Mouse (Mus musculus): ENCODE data around the gene Olfr231. TPM values are rescaled to one million over a fixed set of nuclear protein-coding genes. Genes with fewer than 3 reads are reported as not detected.

Olfr231 gene
- polyA plus RNA-seq (2015; fragmentation: Nextera tagmentation; extraction: Ambion mirVana), result not detected in 2 replicates

DNA sequence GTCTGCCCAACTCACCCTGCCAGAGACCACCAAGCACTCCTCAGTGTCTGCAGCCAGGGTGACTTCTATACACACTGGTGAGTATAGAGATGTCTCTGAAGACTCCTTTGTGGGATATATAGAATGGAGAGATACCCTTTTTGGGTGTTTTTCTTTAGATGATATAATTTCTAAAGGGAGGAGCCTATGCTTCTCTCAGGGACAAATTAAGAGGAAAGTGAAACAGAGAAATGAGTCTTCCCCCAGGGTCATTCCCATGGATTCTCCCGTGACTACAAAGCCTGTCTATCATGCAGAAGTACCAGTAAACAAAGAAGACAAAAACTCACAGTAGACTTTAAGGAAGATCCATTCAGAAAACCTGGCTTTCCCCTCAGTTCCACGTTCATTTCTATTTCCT is at the start of gene Olfr231:
Gene Olfr231, minus strand, starts transcription at position 101 of the 400 bp plus-strand sequence.
- Histone ChIP-seq H3K4me3 (no peak within 1 kb of the TSS), H3K9ac (no peak within 1 kb of the TSS), H3K27ac (no peak within 1 kb of the TSS), H3K27me3 (no peaks in the 10 kb centered on the region), H3K9me3 (no peaks in the 10 kb centered on the region), H3K4me1 (no peaks in the 10 kb centered on the region), H3K4me2 (no peak within 1 kb of the TSS), H3K36me3 (no peaks in the 10 kb centered on the region)
- 42% methylated on average over 2 of the region's 2 CpGs for WGBS
- ATAC-seq (ENCODE audit: borderline replicate concordance, extremely low read depth, low FRiP score, low TSS enrichment), result no peak

GRCm38 (mm10) chr1:174169024-174169423 is 48.1 kb upstream of the Olfr231 start:
- Histone ChIP-seq H3K4me3 (no peak overlapping the region), H3K4me2 (no peak overlapping the region), H3K27ac (no peak overlapping the region), H3K27me3 (no peaks in the 10 kb centered on the region), H3K9ac (no peak overlapping the region), H3K4me1 (no peaks in the 10 kb centered on the region), H3K9me3 (no peaks in the 10 kb centered on the region), H3K36me3 (no peaks in the 10 kb centered on the region)
- ATAC-seq (ENCODE audit: borderline replicate concordance, extremely low read depth, low FRiP score, low TSS enrichment), result no peak

GRCm38 (mm10) chr1:174159095-174159494 is 38.1 kb upstream of the Olfr231 start:
- Histone ChIP-seq H3K27me3 (no peaks in the 10 kb centered on the region), H3K4me2 (no peak overlapping the region), H3K36me3 (no peaks in the 10 kb centered on the region), H3K4me1 (no peaks in the 10 kb centered on the region), H3K9me3 (no peaks in the 10 kb centered on the region), H3K4me3 (no peak overlapping the region), H3K27ac (no peak overlapping the region), H3K9ac (no peak overlapping the region)
- WGBS, result 87% methylated on average over 10 of the region's 10 CpGs
- no peak for ATAC-seq (ENCODE audit: borderline replicate concordance, extremely low read depth, low FRiP score, low TSS enrichment)

DNA sequence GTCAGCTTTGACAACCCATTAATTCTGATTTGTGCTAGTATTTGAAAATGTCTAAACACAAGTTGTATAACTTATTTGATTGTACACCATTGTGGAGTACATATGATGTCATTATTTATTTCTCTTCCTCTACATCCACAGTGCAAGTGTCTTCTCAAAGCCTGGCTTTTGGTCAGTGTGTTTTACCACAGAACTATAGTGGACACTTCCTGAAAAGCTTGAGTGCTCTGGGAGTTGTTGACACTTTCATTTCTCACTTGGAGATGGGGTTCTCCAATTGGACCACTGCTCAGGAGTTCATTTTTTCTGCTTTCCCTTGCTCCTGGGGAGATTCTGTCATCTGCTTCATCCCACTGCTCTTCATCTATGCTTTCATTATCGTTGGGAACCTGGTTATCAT is 37.5 kb upstream of the Olfr231 start:
- H3K27me3 ChIP-seq, result no peaks in the 10 kb centered on the region
- 91% methylated on average over 1 of the region's 1 CpGs for WGBS

DNA sequence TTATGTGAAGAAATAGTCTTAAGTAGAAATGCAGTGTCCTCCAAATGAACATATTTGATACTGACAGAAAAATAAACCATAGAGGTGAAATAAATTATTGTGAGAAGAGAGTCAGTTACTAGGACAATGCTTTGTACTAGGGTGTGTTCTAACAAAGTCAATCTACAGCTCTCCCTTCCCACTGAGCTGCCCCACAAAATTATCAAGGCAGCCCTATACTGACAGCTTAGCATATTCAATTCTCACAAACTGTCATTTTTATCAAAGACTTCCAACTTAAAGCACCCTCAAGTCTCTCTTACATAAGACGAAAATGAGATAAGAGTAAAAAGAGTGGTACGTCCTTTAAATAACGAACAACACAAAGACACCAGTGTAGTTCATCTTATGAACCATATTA is 36.7 kb upstream of the Olfr231 start:
- no peak for ATAC-seq (ENCODE audit: borderline replicate concordance, extremely low read depth, low FRiP score, low TSS enrichment)
- no peaks in the 10 kb centered on the region for H3K4me1 ChIP-seq
- H3K9me3 ChIP-seq, result no peaks in the 10 kb centered on the region
- H3K4me2 ChIP-seq, result no peak overlapping the region
- no peak overlapping the region for H3K9ac ChIP-seq
- H3K36me3 ChIP-seq, result no peaks in the 10 kb centered on the region
- H3K27me3 ChIP-seq, result no peaks in the 10 kb centered on the region
- 74% methylated on average over 3 of the region's 3 CpGs for WGBS
- H3K27ac ChIP-seq, result no peak overlapping the region
- no peak overlapping the region for H3K4me3 ChIP-seq

More for the DNA sequence above, 37.5 kb upstream of the Olfr231 start:
- Histone ChIP-seq H3K27ac (no peak overlapping the region), H3K9ac (no peak overlapping the region), H3K9me3 (no peaks in the 10 kb centered on the region), H3K36me3 (no peaks in the 10 kb centered on the region), H3K4me3 (no peak overlapping the region), H3K4me1 (no peaks in the 10 kb centered on the region), H3K4me2 (no peak overlapping the region)
- ATAC-seq (ENCODE audit: borderline replicate concordance, extremely low read depth, low FRiP score, low TSS enrichment), result no peak

GRCm38 (mm10) chr1:174155333-174155732 is 34.4 kb upstream of the Olfr231 start, which contains the start of gene Olfr420:
Gene Olfr420, plus strand, starts transcription at chr1:174155633.
- Histone ChIP-seq H3K27me3 (no peaks in the 10 kb centered on the region), H3K9ac (no peak within 1 kb of the TSS), H3K4me1 (no peaks in the 10 kb centered on the region), H3K9me3 (no peaks in the 10 kb centered on the region), H3K4me3 (no peak within 1 kb of the TSS), H3K4me2 (no peak within 1 kb of the TSS), H3K36me3 (no peaks in the 10 kb centered on the region), H3K27ac (no peak within 1 kb of the TSS)
- no peak for ATAC-seq (ENCODE audit: borderline replicate concordance, extremely low read depth, low FRiP score, low TSS enrichment)
- WGBS, result 71% methylated on average over 1 of the region's 1 CpGs

DNA sequence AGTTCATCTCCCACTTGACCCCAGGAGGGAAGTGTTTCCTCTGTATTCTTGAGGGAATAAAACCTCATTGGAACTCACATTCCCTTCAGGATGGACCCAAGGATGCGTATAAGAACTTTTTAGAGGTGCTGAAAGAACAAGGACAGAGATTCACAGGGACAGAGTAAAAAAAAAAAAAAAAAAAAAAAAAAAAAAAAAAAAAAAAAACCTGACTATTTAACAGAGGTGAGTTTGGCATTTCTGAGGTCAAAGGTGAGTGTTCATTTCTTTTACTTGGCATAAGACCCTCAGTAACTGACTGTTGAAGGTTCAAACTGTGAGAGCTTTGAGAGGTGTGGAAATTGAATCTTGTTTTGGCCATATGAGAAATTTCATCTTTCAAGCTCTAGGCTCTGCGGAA is 28.3 kb upstream of the Olfr231 start:
- WGBS, result 77% methylated on average over 2 of the region's 2 CpGs

GRCm38 (mm10) chr1:174146696-174147095 is 25.7 kb upstream of the Olfr231 start:
- Histone ChIP-seq H3K9ac (no peak overlapping the region), H3K4me3 (no peak overlapping the region), H3K36me3 (no peaks in the 10 kb centered on the region), H3K4me2 (no peak overlapping the region), H3K9me3 (no peaks in the 10 kb centered on the region), H3K4me1 (no peaks in the 10 kb centered on the region), H3K27ac (no peak overlapping the region), H3K27me3 (no peaks in the 10 kb centered on the region)
- 62% methylated on average over 1 of the region's 1 CpGs for WGBS
- ATAC-seq (ENCODE audit: borderline replicate concordance, extremely low read depth, low FRiP score, low TSS enrichment), result no peak

More for the DNA sequence above, 28.3 kb upstream of the Olfr231 start:
- H3K9ac ChIP-seq, result no peak overlapping the region
- no peak overlapping the region for H3K4me2 ChIP-seq
- ATAC-seq (ENCODE audit: borderline replicate concordance, extremely low read depth, low FRiP score, low TSS enrichment), result no peak
- H3K4me1 ChIP-seq, result no peaks in the 10 kb centered on the region
- H3K27ac ChIP-seq, result no peak overlapping the region
- H3K27me3 ChIP-seq, result no peaks in the 10 kb centered on the region
- H3K36me3 ChIP-seq, result no peaks in the 10 kb centered on the region
- H3K4me3 ChIP-seq, result no peak overlapping the region
- H3K9me3 ChIP-seq, result no peaks in the 10 kb centered on the region

DNA sequence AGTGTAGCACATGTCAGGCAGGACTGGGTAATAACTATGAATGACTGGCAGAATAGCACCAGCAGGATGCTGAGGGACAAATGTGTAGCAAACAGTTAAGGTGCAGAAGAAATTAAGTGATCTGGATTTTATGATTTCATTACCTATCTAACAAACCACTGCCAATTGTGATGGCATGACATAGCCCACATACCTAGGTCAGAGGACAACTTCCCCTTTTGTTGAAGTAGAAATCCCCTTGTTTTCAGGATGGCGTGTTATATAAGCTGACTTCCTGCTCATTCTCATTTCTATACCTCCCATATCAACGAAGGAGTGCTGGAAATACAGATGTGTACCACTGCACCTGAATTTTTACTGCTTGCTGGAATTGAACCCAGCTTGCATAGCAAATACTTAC is 20.4 kb upstream of the Olfr231 start:
- Histone ChIP-seq H3K27me3 (no peaks in the 10 kb centered on the region), H3K4me3 (no peak overlapping the region), H3K4me2 (no peak overlapping the region), H3K27ac (no peak overlapping the region), H3K4me1 (no peaks in the 10 kb centered on the region), H3K9me3 (no peaks in the 10 kb centered on the region), H3K9ac (no peak overlapping the region), H3K36me3 (no peaks in the 10 kb centered on the region)
- 65% methylated on average over 2 of the region's 2 CpGs for WGBS
- no peak for ATAC-seq (ENCODE audit: borderline replicate concordance, extremely low read depth, low FRiP score, low TSS enrichment)

DNA sequence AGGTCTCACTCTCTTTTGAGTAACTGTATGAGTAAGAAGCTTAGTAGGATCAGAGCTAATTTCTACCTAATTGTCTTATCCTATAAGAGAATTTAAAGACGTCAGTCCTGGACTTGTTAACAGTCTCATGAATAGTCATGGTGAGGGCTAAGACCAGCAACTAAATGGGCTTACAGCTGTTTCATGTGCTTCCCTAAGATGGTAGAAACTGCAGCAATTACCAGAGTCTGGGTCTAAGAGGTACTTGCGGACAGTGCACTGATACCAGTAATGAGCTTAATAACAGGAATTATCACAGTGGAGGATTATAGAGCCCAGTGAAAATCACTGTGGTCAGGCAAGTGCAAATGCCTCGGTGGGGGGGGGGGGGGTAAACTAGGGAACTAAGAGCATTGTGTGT is 11.0 kb upstream of the Olfr231 start:
- Histone ChIP-seq H3K9ac (no peak overlapping the region), H3K4me1 (no peaks in the 10 kb centered on the region), H3K4me3 (no peak overlapping the region), H3K36me3 (no peaks in the 10 kb centered on the region), H3K27ac (no peak overlapping the region), H3K9me3 (no peaks in the 10 kb centered on the region), H3K4me2 (no peak overlapping the region), H3K27me3 (no peaks in the 10 kb centered on the region)
- ATAC-seq (ENCODE audit: borderline replicate concordance, extremely low read depth, low FRiP score, low TSS enrichment), result no peak
- WGBS, result 71% methylated on average over 3 of the region's 3 CpGs

DNA sequence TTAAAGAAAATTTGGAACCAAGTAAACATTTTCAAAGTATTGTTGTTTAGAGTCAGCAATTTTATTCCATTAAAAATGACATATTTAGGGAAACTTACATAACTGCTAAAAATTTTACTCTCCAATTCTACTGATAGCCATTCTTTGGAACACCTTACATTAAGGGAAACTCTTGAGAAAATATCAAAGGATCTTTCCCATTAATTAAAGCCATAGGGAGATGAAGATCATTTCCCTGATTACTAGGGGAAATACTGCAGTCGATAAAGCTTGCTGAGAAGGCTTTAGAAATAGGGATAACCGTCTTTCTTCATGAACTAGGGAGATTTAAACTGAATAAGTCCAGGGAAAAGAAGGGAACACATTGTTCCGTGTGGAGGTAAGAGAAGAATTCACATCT is 10.3 kb upstream of the Olfr231 start, which contains the start of gene Olfr424:
Gene Olfr424, plus strand, starts transcription at position 301 of the 400 bp plus-strand sequence.
- no peak within 1 kb of the TSS for H3K27ac ChIP-seq
- no peaks in the 10 kb centered on the region for H3K9me3 ChIP-seq
- 80% methylated on average over 3 of the region's 3 CpGs for WGBS
- H3K9ac ChIP-seq, result no peak within 1 kb of the TSS
- H3K4me2 ChIP-seq, result no peak within 1 kb of the TSS
- no peak within 1 kb of the TSS for H3K4me3 ChIP-seq
- no peaks in the 10 kb centered on the region for H3K27me3 ChIP-seq
- no peaks in the 10 kb centered on the region for H3K4me1 ChIP-seq
- H3K36me3 ChIP-seq, result no peaks in the 10 kb centered on the region
- no peak for ATAC-seq (ENCODE audit: borderline replicate concordance, extremely low read depth, low FRiP score, low TSS enrichment)

- ATAC-seq (ENCODE audit: borderline replicate concordance, extremely low read depth, low FRiP score, low TSS enrichment), result no peak
- WGBS, result 52% methylated on average over 2 of the region's 2 CpGs
- H3K9me3 ChIP-seq, result no peaks in the 10 kb centered on the region
These were observed 17.2 kb downstream of the Olfr231 start for GRCm38 (mm10) chr1:174103735-174104134.

DNA sequence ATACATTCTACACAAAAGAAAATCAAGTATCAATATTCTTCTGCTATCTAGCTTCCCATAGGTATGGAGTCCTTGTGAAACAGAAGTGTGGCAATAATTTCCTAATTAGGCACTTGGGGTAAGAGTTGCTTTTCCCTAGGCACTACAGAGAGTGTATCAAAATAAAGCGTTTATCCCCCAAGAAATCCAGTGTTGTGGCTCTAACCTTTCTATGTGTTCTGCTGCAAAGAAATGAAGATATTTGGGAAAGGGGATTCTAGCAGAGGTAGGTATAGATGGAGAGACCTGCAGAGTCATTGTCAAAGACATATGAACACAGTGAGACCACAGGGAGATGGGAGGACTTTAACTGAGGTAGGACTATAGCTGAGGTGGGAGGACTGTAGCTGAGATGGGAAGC is 24.4 kb downstream of the Olfr231 start, which contains the start of gene Olfr427:
Gene Olfr427, plus strand, starts transcription at position 301 of the 400 bp plus-strand sequence.
- H3K9me3 ChIP-seq, result no peaks in the 10 kb centered on the region
- no peak for ATAC-seq (ENCODE audit: borderline replicate concordance, extremely low read depth, low FRiP score, low TSS enrichment)
- 76% methylated on average over 1 of the region's 1 CpGs for WGBS

More at GRCm38 (mm10) chr1:174103735-174104134, 17.2 kb downstream of the Olfr231 start:
- Histone ChIP-seq H3K4me3 (no peak overlapping the region), H3K4me2 (no peak overlapping the region), H3K9ac (no peak overlapping the region), H3K27ac (no peak overlapping the region), H3K27me3 (no peaks in the 10 kb centered on the region), H3K36me3 (no peaks in the 10 kb centered on the region), H3K4me1 (no peaks in the 10 kb centered on the region)

More for the DNA sequence above, 24.4 kb downstream of the Olfr231 start, which contains the start of gene Olfr427:
- Histone ChIP-seq H3K9ac (no peak within 1 kb of the TSS), H3K4me2 (no peak within 1 kb of the TSS), H3K27me3 (no peaks in the 10 kb centered on the region), H3K4me3 (no peak within 1 kb of the TSS), H3K4me1 (no peaks in the 10 kb centered on the region), H3K27ac (no peak within 1 kb of the TSS), H3K36me3 (no peaks in the 10 kb centered on the region)
